ENCODE assay signal across 7 mouse cellular contexts in the genomic region with DNA sequence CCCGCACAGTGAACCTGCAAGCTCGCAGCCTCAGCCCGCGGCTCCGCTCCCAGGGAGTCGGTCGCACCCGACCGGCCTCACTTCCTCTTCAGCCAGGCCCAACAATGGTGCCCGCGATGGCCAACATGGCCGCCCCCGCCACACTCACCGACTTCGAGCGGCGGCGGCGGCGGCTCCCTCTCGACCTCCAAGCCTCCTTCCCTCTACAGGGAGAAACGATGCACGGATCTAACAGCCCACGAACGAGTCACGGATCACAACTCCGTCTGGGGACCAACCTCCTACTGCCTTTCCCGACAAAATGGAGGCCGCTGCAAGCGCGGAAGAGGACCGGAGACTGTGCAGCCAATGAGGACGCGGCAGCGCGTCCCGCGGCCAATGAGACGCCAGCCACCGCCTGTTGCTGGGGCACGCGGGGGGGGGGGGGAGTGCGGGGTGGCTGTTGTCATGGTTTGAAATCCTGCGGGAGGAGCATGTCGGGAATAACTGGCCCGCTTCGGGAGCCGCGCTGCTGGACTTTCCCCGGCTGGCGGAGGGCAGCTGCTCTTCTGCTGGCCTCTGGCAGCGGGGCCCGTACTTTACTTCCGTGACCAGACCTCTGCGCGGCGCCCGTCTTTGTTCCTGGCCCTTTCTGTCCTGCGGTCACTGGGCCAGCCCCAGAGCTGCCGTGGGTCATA. TPM values are rescaled to one million over a fixed set of nuclear protein-coding genes. Genes with fewer than 3 reads are reported as not detected.
DNase-seq lines count a peak whose midpoint lies in the region; ATAC-seq lines count a peak whose summit lies in the region.

A gene (minus strand): TSS at position 325 of the 677 bp plus-strand sequence.

- under 1% methylated on average over 58 of the region's 60 CpGs for WGBS in intestine, embryonic 16.5 days
- WGBS in midbrain, embryonic 11.5 days = under 1% methylated on average over 48 of the region's 60 CpGs

- H3K4me2 ChIP-seq in intestine, embryonic 16.5 days (ENCODE audit: low read depth, low read length) = peak within 1 kb of the TSS; percentile 76
- H3K4me2 ChIP-seq in midbrain, embryonic 11.5 days = peak within 1 kb of the TSS; percentile 75

- ATAC-seq in intestine, embryonic 16.5 days = peak; percentile 96
- ATAC-seq in midbrain, embryonic 11.5 days (ENCODE audit: low FRiP score) = peak; percentile 95

- no peaks in the 10 kb centered on the region; the same call in 1 of the 2 replicates for H3K36me3 ChIP-seq in intestine, embryonic 16.5 days (ENCODE audit: control insufficient read depth, insufficient read depth, low read length)
- peaks cover 2% of the 10 kb centered on the region; the same call in 1 of the 2 replicates for H3K36me3 ChIP-seq in midbrain, embryonic 11.5 days (ENCODE audit: control insufficient read depth, insufficient read depth, low read length)

- H3K27me3 ChIP-seq in intestine, embryonic 16.5 days (replicated peaks; ENCODE audit: control insufficient read depth, insufficient read depth, low read length) = no peaks in the 10 kb centered on the region
- H3K27me3 ChIP-seq in midbrain, embryonic 11.5 days (ENCODE audit: control insufficient read depth, insufficient read depth, low read length) = no peaks in the 10 kb centered on the region

- peak within 1 kb of the TSS; percentile 78 for H3K4me3 ChIP-seq in intestine, embryonic 16.5 days (ENCODE audit: low read length)
- H3K4me3 ChIP-seq in midbrain, embryonic 11.5 days (ENCODE audit: low read depth, low read length) = peak within 1 kb of the TSS; percentile 83

- peak within 1 kb of the TSS; percentile 100 for H3K27ac ChIP-seq in intestine, embryonic 16.5 days (ENCODE audit: low read length)
- H3K27ac ChIP-seq in midbrain, embryonic 11.5 days (ENCODE audit: low read depth, low read length) = peak within 1 kb of the TSS; percentile 98

- DNase-seq in adrenal gland, adult 2 months = peak; percentile 95
- peak; percentile 95 for DNase-seq in embryo, embryonic 11 days
- DNase-seq in gastrocnemius, postnatal 36 days = peak; percentile 82 to 88
- peak; percentile 93 to 95 for DNase-seq in left cerebral cortex, postnatal 36 days (ENCODE audit: low spot score in 2 of 2)
- peak; percentile 99 for DNase-seq in midbrain, embryonic 11.5 days (ENCODE audit: low spot score, missing footprints)
- peak; percentile 94 for DNase-seq in skeletal muscle tissue, adult 2 months (ENCODE audit: low read depth, low spot score)

- peak within 1 kb of the TSS; percentile 88 for H3K9ac ChIP-seq in intestine, embryonic 16.5 days (ENCODE audit: low read depth, low read length)
- peak within 1 kb of the TSS; percentile 88 for H3K9ac ChIP-seq in midbrain, embryonic 11.5 days (ENCODE audit: low read length)

- peaks cover 42% of the 10 kb centered on the region for H3K4me1 ChIP-seq in intestine, embryonic 16.5 days (ENCODE audit: control insufficient read depth, insufficient read depth, low read length)
- H3K4me1 ChIP-seq in midbrain, embryonic 11.5 days (ENCODE audit: control insufficient read depth, insufficient read depth, low read length) = peaks cover 44% of the 10 kb centered on the region

- intact Hi-C loops in gastrocnemius, postnatal 36 days (cut with DNase I) = loop anchor here (2.0 kb wide), 1 partner anchor 17 kb away; no protein-coding TSS in a partner anchor
- intact Hi-C loops in left cerebral cortex, postnatal 36 days (cut with DNase I) = loop anchor here (1.0 kb wide), 1 partner anchor 17 kb away; no protein-coding TSS in a partner anchor

- no peaks in the 10 kb centered on the region for H3K9me3 ChIP-seq in intestine, embryonic 16.5 days (ENCODE audit: control insufficient read depth, low read length)
- no peaks in the 10 kb centered on the region for H3K9me3 ChIP-seq in midbrain, embryonic 11.5 days (ENCODE audit: control insufficient read depth, low read length)

RNA-seq across cellular contexts. Expression of the gene that starts here (rescaled TPM):
- total RNA-seq in adrenal gland, adult 2 months (2021) = 100 to 1,000 TPM in 1 of 2 experiments, 10 to 100 TPM in 1; 99.4 to 128 TPM
- polyA plus RNA-seq in adrenal gland, adult 2 months (2012; rRNA removed) = 5.5 and 8.6 TPM in 2 replicates
- 10 to 100 TPM; 25.4 to 31.2 TPM for total RNA-seq in gastrocnemius, postnatal 36 days (2021)
- 165 and 171 TPM in 2 replicates for polyA plus RNA-seq in intestine, embryonic 16.5 days (2015; fragmentation: Nextera tagmentation; extraction: Ambion mirVana)
- 10 to 100 TPM; 41.2 to 44.6 TPM for total RNA-seq in left cerebral cortex, postnatal 36 days (2021)
- 258 and 259 TPM in 2 replicates for polyA plus RNA-seq in midbrain, embryonic 11.5 days (2014; fragmentation: Nextera tagmentation; extraction: Ambion mirVana)

Comparison
In these comparisons a context has a peak if more than half of its experiments do, and no peak if none do; other contexts are left out.
1. Peak in every context shown above with its lines: DNase-seq, ATAC-seq, H3K4me3 ChIP-seq and H3K27ac ChIP-seq.
2. RNA of the gene that starts here (polyA plus RNA-seq): 258 to 259 TPM in midbrain, embryonic 11.5 days and 165 to 171 TPM in intestine, embryonic 16.5 days; 5.5 to 8.6 TPM in adrenal gland, adult 2 months; every median in the first group is over 10 times any median in the second.